Mouse (Mus musculus) myocyte (in vitro differentiated cells): Measurements from ENCODE around the gene Polk. TPM values are rescaled to one million over a fixed set of nuclear protein-coding genes. Genes with fewer than 3 reads are reported as not detected.

Experiments used
- H3K27me3 ChIP-seq: one replicate; pipeline ENCODE4 v1.6.1; 2011; ENCODE audit not compliant: control insufficient read depth, insufficient read depth, insufficient read length
- H3K36me3 ChIP-seq: one replicate; pipeline ENCODE4 v1.6.1; 2011; ENCODE audit not compliant: control insufficient read depth, insufficient read depth
- H3K4me2 ChIP-seq: one replicate; pipeline ENCODE4 v1.6.1; 2011; ENCODE audit warnings: low read depth, control low read depth
- H3K4me3 ChIP-seq: one replicate; pipeline ENCODE4 v1.5.1; 2011; ENCODE audit warnings: mild to moderate bottlenecking, control low read depth, moderate library complexity
- H3K79me2 ChIP-seq: one replicate; pipeline ENCODE4 v1.6.1; 2011; ENCODE audit not compliant: control insufficient read depth, insufficient read depth
- H3ac ChIP-seq: one replicate; pipeline ENCODE4 v1.6.1; 2011; ENCODE audit not compliant: control insufficient read depth, insufficient read length
- CEBPB ChIP-seq: IDR thresholded peaks from 2 replicates; pipeline ENCODE4 v1.6.1; 2011; ENCODE audit warnings: mild to moderate bottlenecking, moderate library complexity; ENCODE audit not compliant: poor library complexity, insufficient read depth, severe bottlenecking
- E2F4 ChIP-seq: IDR thresholded peaks from one replicate; pipeline ENCODE4 v1.6.1; 2011; ENCODE audit warnings: mild to moderate bottlenecking, control low read depth, moderate library complexity; ENCODE audit not compliant: insufficient read depth
- MAX ChIP-seq: IDR thresholded peaks from one replicate; pipeline ENCODE4 v1.6.1; 2011; ENCODE audit warnings: low read depth, mild to moderate bottlenecking, control low read depth
- MYOD1 ChIP-seq, 3 experiments: IDR thresholded peaks; one replicate each; pipeline ENCODE4 v1.6.1; 2011; ENCODE audit warnings: control low read depth in 2 of 3, low read depth in 2 of 3, mild to moderate bottlenecking in 2 of 3, moderate library complexity in 1 of 3; ENCODE audit not compliant: insufficient read length in 2 of 3, control insufficient read depth in 1 of 3
- MYOG ChIP-seq, 3 experiments: IDR thresholded peaks; one replicate each; pipeline ENCODE4 v1.6.1; 2011; ENCODE audit warnings: control low read depth in 2 of 3, low read depth in 2 of 3, mild to moderate bottlenecking in 2 of 3; ENCODE audit not compliant: insufficient read length in 2 of 3, control insufficient read depth in 1 of 3, insufficient read depth in 1 of 3
- POLR2A ChIP-seq: IDR thresholded peaks from one replicate; pipeline ENCODE4 v1.6.1; 2011; ENCODE audit warnings: low read depth, mild to moderate bottlenecking, control low read depth, moderate library complexity; ENCODE audit not compliant: insufficient read length
- POLR2AphosphoS2 ChIP-seq: IDR thresholded peaks from one replicate; pipeline ENCODE4 v1.6.1; 2011; ENCODE audit warnings: low read depth, control low read depth; ENCODE audit not compliant: insufficient read length
- REST ChIP-seq: IDR thresholded peaks from one replicate; pipeline ENCODE4 v1.6.1; 2011; ENCODE audit warnings: mild to moderate bottlenecking, control low read depth, moderate library complexity; ENCODE audit not compliant: insufficient read depth, insufficient read length
- SRF ChIP-seq: IDR thresholded peaks from one replicate; pipeline ENCODE4 v1.6.1; 2011; ENCODE audit warnings: low read depth; ENCODE audit not compliant: control insufficient read depth, insufficient read length
- TCF12 ChIP-seq: IDR thresholded peaks from one replicate; pipeline ENCODE4 v1.6.1; 2011; ENCODE audit warnings: mild to moderate bottlenecking, control low read depth; ENCODE audit not compliant: poor library complexity, insufficient read depth, severe bottlenecking
- TCF3 ChIP-seq: IDR thresholded peaks from one replicate; pipeline ENCODE4 v1.6.1; 2011; ENCODE audit warnings: low read depth, control low read depth; ENCODE audit not compliant: insufficient read length
- USF1 ChIP-seq: IDR thresholded peaks from one replicate; pipeline ENCODE4 v1.6.1; 2011; ENCODE audit warnings: low read depth, mild to moderate bottlenecking, control low read depth, moderate library complexity
- polyA plus RNA-seq: library from polyadenylated mRNA; unstranded; fragments of >200 nt; fragmentation: generic; extraction: Trizol; gene quantifications from one replicate; pipeline ENCODE4 v1.2.1, GENCODE M21; 2012; ENCODE audit warnings: missing spikeins

Gene Polk
- polyA plus RNA-seq, 1 experiment = 2.9 TPM

GRCm38 (mm10) chr13:96477226-96477625 lies 65.2 kb downstream of the Polk start:
- peaks cover 3% of the 10 kb centered on the region for H3K36me3 ChIP-seq
- no peaks in the 10 kb centered on the region for H3K79me2 ChIP-seq
- no peak overlapping the region for H3ac ChIP-seq
- H3K27me3 ChIP-seq = no peaks in the 10 kb centered on the region
- no peak overlapping the region for H3K4me2 ChIP-seq
- TF ChIP-seq TCF3 (no peak), POLR2A (no peak), CEBPB (no peak), POLR2AphosphoS2 (no peak), SRF (no peak), REST (no peak), MYOG (IDR thresholded peaks at IDR 0.05; ENCODE audit: control insufficient read depth in 1 of 3, insufficient read depth in 1 of 3, insufficient read length in 2 of 3, low read depth in 2 of 3) (no peak), MYOD1 (IDR thresholded peaks at IDR 0.05; ENCODE audit: control insufficient read depth in 1 of 3, insufficient read length in 2 of 3, low read depth in 2 of 3) (no peak), MAX (no peak), USF1 (no peak), TCF12 (no peak), E2F4 (no peak)
- H3K4me3 ChIP-seq = no peak overlapping the region

GRCm38 (mm10) chr13:96470957-96471356 lies 71.4 kb downstream of the Polk start, which contains the start of gene Ankdd1b:
Gene Ankdd1b (minus strand): TSS chr13:96471198.
- Histone ChIP-seq H3K36me3 (no peaks in the 10 kb centered on the region), H3K4me2 (no peak within 1 kb of the TSS), H3ac (no peak within 1 kb of the TSS), H3K27me3 (no peaks in the 10 kb centered on the region), H3K4me3 (no peak within 1 kb of the TSS), H3K79me2 (no peaks in the 10 kb centered on the region)
- TF ChIP-seq USF1 = no peak

GRCm38 (mm10) chr13:96470556-96470955 lies 71.8 kb downstream of the Polk start:
- Histone ChIP-seq H3ac (no peak overlapping the region), H3K4me2 (no peak overlapping the region), H3K79me2 (no peaks in the 10 kb centered on the region), H3K4me3 (no peak overlapping the region), H3K27me3 (no peaks in the 10 kb centered on the region), H3K36me3 (no peaks in the 10 kb centered on the region)
- TF ChIP-seq REST = no peak

- Histone ChIP-seq H3K27me3 (no peaks in the 10 kb centered on the region), H3K4me3 (no peak overlapping the region), H3K79me2 (no peaks in the 10 kb centered on the region), H3K36me3 (no peaks in the 10 kb centered on the region), H3K4me2 (no peak overlapping the region), H3ac (no peak overlapping the region)
- TF ChIP-seq E2F4 (no peak), POLR2A (no peak), REST (no peak), SRF (no peak), POLR2AphosphoS2 (no peak), MYOG (IDR thresholded peaks at IDR 0.05; ENCODE audit: control insufficient read depth in 1 of 3, insufficient read depth in 1 of 3, insufficient read length in 2 of 3, low read depth in 2 of 3) (no peak), MAX (no peak), CEBPB (no peak), TCF3 (no peak), USF1 (no peak)
Measured at GRCm38 (mm10) chr13:96468678-96469077, 73.7 kb downstream of the Polk start.

- H3K36me3 ChIP-seq = no peaks in the 10 kb centered on the region
Measured at GRCm38 (mm10) chr13:96465315-96465714, 77.1 kb downstream of the Polk start.

GRCm38 (mm10) chr13:96462644-96463043 lies 79.7 kb downstream of the Polk start:
- Histone ChIP-seq H3K27me3 (no peaks in the 10 kb centered on the region), H3K4me2 (no peak overlapping the region), H3K79me2 (no peaks in the 10 kb centered on the region), H3K36me3 (no peaks in the 10 kb centered on the region), H3K4me3 (no peak overlapping the region), H3ac (no peak overlapping the region)
- TF ChIP-seq MYOG (IDR thresholded peaks at IDR 0.05; ENCODE audit: control insufficient read depth in 1 of 3, insufficient read depth in 1 of 3, insufficient read length in 2 of 3, low read depth in 2 of 3) (no peak), E2F4 (no peak), MYOD1 (IDR thresholded peaks at IDR 0.05; ENCODE audit: control insufficient read depth in 1 of 3, insufficient read length in 2 of 3, low read depth in 2 of 3) (no peak), TCF3 (no peak), REST (no peak), CEBPB (no peak), POLR2AphosphoS2 (no peak), MAX (no peak), TCF12 (no peak), USF1 (no peak), POLR2A (no peak), SRF (no peak)

More at GRCm38 (mm10) chr13:96465315-96465714, 77.1 kb downstream of the Polk start:
- Histone ChIP-seq H3ac (no peak overlapping the region), H3K4me2 (no peak overlapping the region), H3K27me3 (no peaks in the 10 kb centered on the region), H3K4me3 (no peak overlapping the region), H3K79me2 (no peaks in the 10 kb centered on the region)
- TF ChIP-seq REST (no peak), MYOG (IDR thresholded peaks at IDR 0.05; ENCODE audit: control insufficient read depth in 1 of 3, insufficient read depth in 1 of 3, insufficient read length in 2 of 3, low read depth in 2 of 3) (no peak), TCF3 (no peak), TCF12 (no peak), MAX (no peak), SRF (no peak), MYOD1 (IDR thresholded peaks at IDR 0.05; ENCODE audit: control insufficient read depth in 1 of 3, insufficient read length in 2 of 3, low read depth in 2 of 3) (no peak), USF1 (no peak)
